Comparison of ENCODE assay signal across 22 mouse cellular contexts in the genomic region with DNA sequence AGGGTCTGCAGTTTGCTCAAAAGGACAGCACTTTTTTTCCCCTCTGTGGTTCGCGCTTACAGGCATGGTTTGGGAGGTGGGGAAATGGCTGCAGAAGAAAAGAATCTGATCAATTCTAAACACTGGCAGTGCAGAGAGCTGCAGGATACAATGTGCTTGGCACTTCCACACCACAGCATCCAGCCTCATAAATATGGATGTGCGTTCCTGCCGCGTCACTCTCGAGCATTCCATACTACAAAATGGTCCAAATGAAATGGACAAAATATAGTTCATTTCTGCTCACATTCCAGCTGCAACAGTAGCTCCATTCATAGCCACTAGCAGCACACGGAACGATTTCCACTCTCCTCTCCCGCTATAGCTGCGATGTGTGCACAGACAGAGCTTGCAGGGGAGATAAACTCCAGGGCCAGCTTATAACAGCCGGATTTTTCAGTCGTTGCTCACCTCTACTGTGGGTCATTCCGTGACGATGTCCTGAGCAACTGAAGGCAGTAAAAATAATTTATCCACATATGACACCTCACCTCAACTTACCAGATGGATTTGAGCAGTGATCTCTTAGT.
A peak's percentile ranks its signal among the peaks of the same experiment; 100 is the strongest.
DNase-seq lines count a peak whose midpoint lies in the region; ATAC-seq and TF ChIP-seq lines count a peak whose summit lies in the region.
"Had no signal": no experiment of that assay in that cellular context is flagged by ENCODE, and none has a peak within 500 bp of the region (broad histone marks: within the 10 kb centered on the region; RNA-seq: fewer than 3 reads in every experiment).

No protein-coding gene starts in this region.

- 72% methylated on average over 14 of the region's 14 CpGs for WGBS in midbrain, embryonic 12.5 days
- WGBS in midbrain, embryonic 11.5 days = 84% methylated on average over 14 of the region's 14 CpGs
- WGBS in forebrain, embryonic 14.5 days = 52% methylated on average over 14 of the region's 14 CpGs
- WGBS in hindbrain, embryonic 14.5 days = 47% methylated on average over 14 of the region's 14 CpGs
- 52% methylated on average over 14 of the region's 14 CpGs for WGBS in midbrain, embryonic 16.5 days
- WGBS in thymus, adult 2 months = 94% methylated on average over 14 of the region's 14 CpGs

- peaks cover 12% of the 10 kb centered on the region for H3K4me1 ChIP-seq in midbrain, embryonic 12.5 days
- H3K4me1 ChIP-seq in midbrain, embryonic 11.5 days (ENCODE audit: control insufficient read depth, insufficient read depth, low read length) = no peaks in the 10 kb centered on the region
- peaks cover 15% of the 10 kb centered on the region for H3K4me1 ChIP-seq in forebrain, embryonic 14.5 days (ENCODE audit: control insufficient read depth, insufficient read depth, low read length)
- H3K4me1 ChIP-seq in hindbrain, embryonic 14.5 days (replicated peaks; ENCODE audit: control insufficient read depth, insufficient read depth, low read length) = peaks cover 17% of the 10 kb centered on the region
- peaks cover 13% of the 10 kb centered on the region; the same call in 1 of the 2 replicates for H3K4me1 ChIP-seq in midbrain, embryonic 16.5 days (ENCODE audit: control insufficient read depth, insufficient read depth, low read length)
- peaks cover 2% of the 10 kb centered on the region; the same call in 1 of the 2 replicates for H3K4me1 ChIP-seq in thymus, adult 2 months (replicated peaks; ENCODE audit: control insufficient read depth, insufficient read depth, low read length)

- ATAC-seq in midbrain, embryonic 12.5 days (ENCODE audit: low FRiP score, low read depth) = no peak
- ATAC-seq in midbrain, embryonic 11.5 days (ENCODE audit: low FRiP score) = no peak
- peak; percentile 51 for ATAC-seq in forebrain, embryonic 14.5 days
- peak; percentile 58; the same call in 1 of the 2 replicates for ATAC-seq in hindbrain, embryonic 14.5 days (ENCODE audit: low FRiP score)
- ATAC-seq in midbrain, embryonic 16.5 days = peak; percentile 55
- ATAC-seq: intestine, postnatal 0 days had no signal

- peaks cover 18% of the 10 kb centered on the region; the same call in 1 of the 2 replicates for H3K36me3 ChIP-seq in midbrain, embryonic 12.5 days
- H3K36me3 ChIP-seq in midbrain, embryonic 11.5 days (ENCODE audit: control insufficient read depth, insufficient read depth, low read length) = peaks cover 4% of the 10 kb centered on the region
- H3K36me3 ChIP-seq in forebrain, embryonic 14.5 days (ENCODE audit: control insufficient read depth, insufficient read depth, low read length) = peaks cover 6% of the 10 kb centered on the region; the same call in 1 of the 2 replicates
- peaks cover 4% of the 10 kb centered on the region; the same call in 1 of the 2 replicates for H3K36me3 ChIP-seq in hindbrain, embryonic 14.5 days (replicated peaks; ENCODE audit: control insufficient read depth, insufficient read depth)
- H3K36me3 ChIP-seq in midbrain, embryonic 16.5 days (ENCODE audit: control insufficient read depth, insufficient read depth, low read length) = peaks cover 6% of the 10 kb centered on the region
- H3K36me3 ChIP-seq in thymus, adult 2 months (ENCODE audit: control insufficient read depth, insufficient read depth, low read length) = no peaks in the 10 kb centered on the region
- H3K36me3 ChIP-seq: heart, embryonic 13.5 days had no signal

- intact Hi-C loops in left cerebral cortex, postnatal 36 days (cut with DNase I) = loop anchor here (5.0 kb wide), 2 partner anchors 62 to 187 kb away; a partner anchor contains a TSS

- no peak for TF ChIP-seq POLR2A in thymus, adult 2 months (IDR thresholded peaks at IDR 0.05; ENCODE audit: control insufficient read depth, extremely low read depth, insufficient read depth, low read length, poor library complexity)

- no peak overlapping the region for H3K4me3 ChIP-seq in midbrain, embryonic 12.5 days
- no peak overlapping the region for H3K4me3 ChIP-seq in midbrain, embryonic 11.5 days (ENCODE audit: low read depth, low read length)
- H3K4me3 ChIP-seq in forebrain, embryonic 14.5 days (ENCODE audit: low read depth, low read length) = no peak overlapping the region
- no peak overlapping the region for H3K4me3 ChIP-seq in hindbrain, embryonic 14.5 days (replicated peaks; ENCODE audit: low read length)
- H3K4me3 ChIP-seq in midbrain, embryonic 16.5 days (ENCODE audit: low read depth, low read length) = no peak overlapping the region
- H3K4me3 ChIP-seq in thymus, adult 2 months (ENCODE audit: control insufficient read depth, insufficient read depth, low read length) = no peak overlapping the region
- H3K4me3 ChIP-seq: erythroblast, embryonic 14.5 days; heart, embryonic 13.5 days; layer of hippocampus, adult 2 months; left cerebral cortex, adult 2 months; limb, embryonic 13.5 days; myocyte had no signal

- no peak overlapping the region for H3K4me2 ChIP-seq in midbrain, embryonic 12.5 days (replicated peaks)
- no peak overlapping the region for H3K4me2 ChIP-seq in midbrain, embryonic 11.5 days
- H3K4me2 ChIP-seq in forebrain, embryonic 14.5 days (ENCODE audit: low read length) = peak overlapping the region; percentile 0; the same call in 1 of the 2 replicates
- no peak overlapping the region for H3K4me2 ChIP-seq in hindbrain, embryonic 14.5 days (replicated peaks)
- H3K4me2 ChIP-seq in midbrain, embryonic 16.5 days (ENCODE audit: low read length) = peak overlapping the region; percentile 6; the same call in 1 of the 2 replicates
- H3K4me2 ChIP-seq: limb, embryonic 13.5 days had no signal

- H3K27ac ChIP-seq in midbrain, embryonic 12.5 days (replicated peaks) = peak overlapping the region; percentile 30; the same call in 1 of the 2 replicates
- no peak overlapping the region for H3K27ac ChIP-seq in midbrain, embryonic 11.5 days (ENCODE audit: low read depth, low read length)
- peak overlapping the region; percentile 55; the same call in 1 of the 2 replicates for H3K27ac ChIP-seq in forebrain, embryonic 14.5 days (ENCODE audit: low read depth, low read length)
- peak overlapping the region; percentile 68; the same call in 1 of the 2 replicates for H3K27ac ChIP-seq in hindbrain, embryonic 14.5 days
- H3K27ac ChIP-seq in midbrain, embryonic 16.5 days (ENCODE audit: low read length) = peak overlapping the region; percentile 56
- no peak overlapping the region for H3K27ac ChIP-seq in thymus, adult 2 months (ENCODE audit: control insufficient read depth, insufficient read depth, low read length)
- H3K27ac ChIP-seq: heart, embryonic 13.5 days; kidney, postnatal 0 days; layer of hippocampus, adult 2 months; left cerebral cortex, adult 2 months; limb, embryonic 13.5 days had no signal

- H3K9ac ChIP-seq in midbrain, embryonic 12.5 days (replicated peaks) = no peak overlapping the region
- no peak overlapping the region for H3K9ac ChIP-seq in midbrain, embryonic 11.5 days (ENCODE audit: low read length)
- H3K9ac ChIP-seq in forebrain, embryonic 14.5 days (ENCODE audit: low read length) = peak overlapping the region; percentile 25; the same call in 1 of the 2 replicates
- H3K9ac ChIP-seq in hindbrain, embryonic 14.5 days = 0 out of 2 replicates have a peak overlapping the region, but pooled peaks have one; percentile 4
- no peak overlapping the region for H3K9ac ChIP-seq in midbrain, embryonic 16.5 days (ENCODE audit: low read depth, low read length)
- H3K9ac ChIP-seq: heart, embryonic 13.5 days; limb, embryonic 13.5 days had no signal

- no peak for DNase-seq in midbrain, embryonic 11.5 days (ENCODE audit: low spot score, missing footprints)
- peak; percentile 61 for DNase-seq in forebrain, embryonic 14.5 days (ENCODE audit: low spot score)
- no peak for DNase-seq in hindbrain, embryonic 14.5 days (ENCODE audit: low spot score)
- DNase-seq in thymus, adult 2 months = no peak
- DNase-seq in left cerebral cortex, postnatal 36 days (ENCODE audit: low spot score in 2 of 2) = no peak
- no peak for DNase-seq in layer of hippocampus, postnatal 10 days (ENCODE audit: low spot score in 2 of 2)
- DNase-seq: adrenal gland, postnatal 36 days; cerebellum, adult 9-10 months; heart, adult 11 months; heart, postnatal 36 days; lung, postnatal 10 days; thymus, postnatal 36 days had no signal

- H3K9me3 ChIP-seq in midbrain, embryonic 12.5 days = no peaks in the 10 kb centered on the region
- no peaks in the 10 kb centered on the region for H3K9me3 ChIP-seq in midbrain, embryonic 11.5 days (ENCODE audit: control insufficient read depth, low read length)
- H3K9me3 ChIP-seq in forebrain, embryonic 14.5 days (replicated peaks; ENCODE audit: control insufficient read depth, low read length) = no peaks in the 10 kb centered on the region
- H3K9me3 ChIP-seq in hindbrain, embryonic 14.5 days (ENCODE audit: control insufficient read depth, low read length) = no peaks in the 10 kb centered on the region
- H3K9me3 ChIP-seq in midbrain, embryonic 16.5 days (replicated peaks; ENCODE audit: control insufficient read depth, low read length, poor library complexity, severe bottlenecking) = no peaks in the 10 kb centered on the region
- H3K9me3 ChIP-seq: heart, embryonic 13.5 days; limb, embryonic 13.5 days had no signal

- H3K27me3 ChIP-seq in midbrain, embryonic 12.5 days = no peaks in the 10 kb centered on the region
- H3K27me3 ChIP-seq in midbrain, embryonic 11.5 days (ENCODE audit: control insufficient read depth, insufficient read depth, low read length) = no peaks in the 10 kb centered on the region
- H3K27me3 ChIP-seq in forebrain, embryonic 14.5 days (replicated peaks; ENCODE audit: control insufficient read depth, insufficient read depth, low read length) = no peaks in the 10 kb centered on the region
- H3K27me3 ChIP-seq in hindbrain, embryonic 14.5 days (ENCODE audit: control insufficient read depth, insufficient read depth, low read length) = no peaks in the 10 kb centered on the region
- no peaks in the 10 kb centered on the region for H3K27me3 ChIP-seq in midbrain, embryonic 16.5 days (ENCODE audit: control insufficient read depth, insufficient read depth, low read depth, low read length)
- H3K27me3 ChIP-seq in thymus, adult 2 months (ENCODE audit: control insufficient read depth, insufficient read depth, low read length) = no peaks in the 10 kb centered on the region
- H3K27me3 ChIP-seq: heart, embryonic 13.5 days; limb, embryonic 13.5 days had no signal

- no peak for TF ChIP-seq CTCF in thymus, adult 2 months (IDR thresholded peaks at IDR 0.05; ENCODE audit: borderline replicate concordance, control insufficient read depth, extremely low read depth, insufficient read depth, low read length, poor library complexity)

Comparison
In these comparisons a context has a peak if more than half of its experiments do, and no peak if none do; other contexts are left out.
1. ATAC-seq: peak in forebrain, embryonic 14.5 days (single experiment), hindbrain, embryonic 14.5 days (single experiment) and midbrain, embryonic 16.5 days (single experiment); none in midbrain, embryonic 12.5 days (single experiment) and midbrain, embryonic 11.5 days (single experiment).
2. H3K27ac ChIP-seq: peak in midbrain, embryonic 12.5 days (single experiment), forebrain, embryonic 14.5 days (single experiment), hindbrain, embryonic 14.5 days (single experiment) and midbrain, embryonic 16.5 days (single experiment); none in midbrain, embryonic 11.5 days (single experiment) and thymus, adult 2 months (single experiment).
3. H3K4me2 ChIP-seq: peak in forebrain, embryonic 14.5 days (single experiment) and midbrain, embryonic 16.5 days (single experiment); none in midbrain, embryonic 12.5 days (single experiment), midbrain, embryonic 11.5 days (single experiment) and hindbrain, embryonic 14.5 days (single experiment).
4. H3K9ac ChIP-seq: peak in forebrain, embryonic 14.5 days (single experiment) and hindbrain, embryonic 14.5 days (single experiment); none in midbrain, embryonic 12.5 days (single experiment), midbrain, embryonic 11.5 days (single experiment) and midbrain, embryonic 16.5 days (single experiment).